Mouse (Mus musculus) erythroblast, embryonic 14.5 days (primary cell): ENCODE results near the gene Hist1h4d.
"Not testable (repeated sequence)": the region's sequence is repeated elsewhere in the genome, so short reads cannot be mapped to it uniquely, and the experiment has no call there.

Experiments
- GATA1 ChIP-seq: IDR thresholded peaks from 2 replicates; pipeline ENCODE4 v1.6.1; 2012; ENCODE audit warnings: low read length, inconsistent platforms, mixed read lengths
- TAL1 ChIP-seq: IDR thresholded peaks from 3 replicates; pipeline ENCODE4 v1.6.1; 2012; ENCODE audit warnings: low read length, inconsistent platforms, mixed read lengths

DNA sequence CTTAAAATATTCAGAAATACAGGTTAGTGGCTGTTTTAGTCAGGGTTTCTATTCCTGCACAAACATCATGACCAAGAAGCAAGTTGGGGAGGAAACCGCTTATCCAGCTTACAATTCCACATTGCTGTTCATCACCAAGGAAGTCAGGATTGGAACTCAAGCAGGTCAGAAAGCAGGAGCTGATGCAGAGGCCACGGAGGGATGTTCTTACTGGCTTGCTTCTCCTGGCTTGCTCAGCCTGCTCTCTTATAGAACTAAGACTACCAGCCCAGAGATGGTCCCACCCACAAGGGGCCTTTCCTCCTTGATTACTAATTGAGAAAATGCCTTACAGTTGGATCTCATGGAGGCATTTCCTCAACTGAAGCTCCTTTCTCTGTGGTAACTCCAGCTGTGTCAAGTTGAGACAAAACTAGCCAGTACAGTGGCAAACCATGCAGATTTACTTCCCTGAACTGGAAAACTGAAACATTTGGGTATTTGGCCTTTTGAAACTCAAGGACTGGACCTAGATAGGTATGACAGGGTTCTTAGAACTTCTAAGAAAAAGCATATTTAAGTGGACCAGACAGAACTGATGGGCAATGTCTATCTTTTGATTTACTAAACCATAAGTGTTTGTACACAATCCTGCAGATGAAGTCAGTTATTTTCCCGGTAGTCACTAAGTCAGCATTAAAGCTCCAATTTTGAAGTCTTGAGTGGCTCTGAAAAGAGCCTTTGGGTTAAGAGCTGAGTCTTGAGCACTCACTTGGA, 39.0 kb upstream of the Hist1h4d start:
- not testable (repeated sequence) for TF ChIP-seq TAL1, GATA1
